Mouse (Mus musculus): ENCODE measurements around the gene Cntnap2. TPM values are rescaled to one million over a fixed set of nuclear protein-coding genes. Genes with fewer than 3 reads are reported as not detected.
A peak's percentile ranks its signal among the peaks of the same experiment; 100 is the strongest.

The Cntnap2 gene
- polyA plus RNA-seq, 1 experiment from 2014 or later, result 54.5 TPM

DNA sequence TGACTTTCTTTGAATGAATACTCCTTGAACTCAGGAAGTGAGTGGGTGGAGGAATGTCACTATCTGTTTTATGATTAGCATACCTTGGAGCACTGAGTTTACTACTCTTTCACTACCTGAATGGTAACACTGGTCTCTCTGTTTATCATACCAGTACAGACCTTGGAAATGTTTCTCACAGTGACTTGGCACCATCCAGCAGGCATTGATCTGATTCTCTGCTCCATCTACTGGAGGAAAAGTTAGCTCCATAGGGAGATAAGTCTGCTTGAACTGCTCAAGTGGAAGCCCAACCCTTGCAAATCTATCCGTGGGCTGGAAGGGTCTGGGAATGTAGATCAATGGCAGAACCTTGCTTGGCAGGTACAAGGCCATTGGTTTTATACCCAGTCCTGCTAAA is 2235.3 kb downstream of the Cntnap2 start:
- no peaks in the 10 kb centered on the region for H3K9me3 ChIP-seq (ENCODE audit: control insufficient read depth, low read length)
- 0 out of 2 replicates have a peak, but pooled peaks cover 8% of the 10 kb centered on the region for H3K36me3 ChIP-seq (ENCODE audit: control insufficient read depth, insufficient read depth, low read length)
- no peaks in the 10 kb centered on the region for H3K27me3 ChIP-seq (ENCODE audit: control insufficient read depth, insufficient read depth, low read length)
- DNase-seq, result no peak
- H3K4me2 ChIP-seq (ENCODE audit: low read length), result no peak overlapping the region
- WGBS, result 49% methylated on average over 1 of the region's 1 CpGs
- H3K4me1 ChIP-seq (ENCODE audit: control insufficient read depth, insufficient read depth, low read length), result no peaks in the 10 kb centered on the region
- ATAC-seq (ENCODE audit: low FRiP score, low TSS enrichment), result no peak
- H3K9ac ChIP-seq (replicated peaks; ENCODE audit: low read length), result no peak overlapping the region
- no peak overlapping the region for H3K27ac ChIP-seq (replicated peaks; ENCODE audit: low read depth, low read length)
- H3K4me3 ChIP-seq (replicated peaks; ENCODE audit: low read depth, low read length), result no peak overlapping the region

DNA sequence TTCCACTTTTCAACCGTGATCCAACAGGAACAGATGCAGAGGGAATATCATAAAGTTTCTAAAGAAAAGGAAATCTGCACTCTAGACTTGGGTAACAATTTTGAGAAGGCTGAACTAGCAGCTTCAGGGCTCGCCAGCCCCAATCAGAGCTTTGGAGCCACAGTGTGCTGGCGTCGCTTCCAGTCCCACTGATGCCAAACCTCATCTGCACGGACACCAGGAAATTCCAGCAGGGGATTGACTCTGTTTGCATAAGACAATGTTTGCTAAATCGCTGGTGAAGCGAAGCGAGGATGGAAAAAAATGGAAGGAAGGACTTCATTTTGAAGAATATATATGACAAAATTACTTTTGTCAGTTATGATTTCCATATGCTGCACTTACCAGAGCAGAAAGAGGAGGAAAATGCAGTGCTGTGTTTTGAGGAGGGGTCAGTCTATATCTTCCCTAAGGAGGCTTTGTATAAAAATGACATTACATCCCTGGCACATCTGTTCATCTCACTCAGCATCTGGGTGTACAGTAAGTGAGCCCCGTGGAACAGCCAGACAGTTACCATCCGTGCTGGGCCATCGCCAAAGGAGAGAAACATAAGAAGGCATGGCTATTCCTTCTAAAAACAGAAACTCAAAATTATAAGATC is 2245.8 kb downstream of the Cntnap2 start:
- Histone ChIP-seq H3K4me2 (ENCODE audit: low read length) (no peak overlapping the region), H3K4me1 (ENCODE audit: control insufficient read depth, insufficient read depth, low read length) (no peaks in the 10 kb centered on the region), H3K27me3 (ENCODE audit: control insufficient read depth, insufficient read depth, low read length) (no peaks in the 10 kb centered on the region), H3K27ac (replicated peaks; ENCODE audit: low read depth, low read length) (no peak overlapping the region), H3K4me3 (replicated peaks; ENCODE audit: low read depth, low read length) (no peak overlapping the region), H3K9ac (replicated peaks; ENCODE audit: low read length) (no peak overlapping the region), H3K9me3 (ENCODE audit: control insufficient read depth, low read length) (no peaks in the 10 kb centered on the region), H3K36me3 (ENCODE audit: control insufficient read depth, insufficient read depth, low read length) (no peaks in the 10 kb centered on the region)
- ATAC-seq (ENCODE audit: low FRiP score, low TSS enrichment) (no peak), DNase-seq (no peak)
- WGBS, result 67% methylated on average over 11 of the region's 11 CpGs

DNA sequence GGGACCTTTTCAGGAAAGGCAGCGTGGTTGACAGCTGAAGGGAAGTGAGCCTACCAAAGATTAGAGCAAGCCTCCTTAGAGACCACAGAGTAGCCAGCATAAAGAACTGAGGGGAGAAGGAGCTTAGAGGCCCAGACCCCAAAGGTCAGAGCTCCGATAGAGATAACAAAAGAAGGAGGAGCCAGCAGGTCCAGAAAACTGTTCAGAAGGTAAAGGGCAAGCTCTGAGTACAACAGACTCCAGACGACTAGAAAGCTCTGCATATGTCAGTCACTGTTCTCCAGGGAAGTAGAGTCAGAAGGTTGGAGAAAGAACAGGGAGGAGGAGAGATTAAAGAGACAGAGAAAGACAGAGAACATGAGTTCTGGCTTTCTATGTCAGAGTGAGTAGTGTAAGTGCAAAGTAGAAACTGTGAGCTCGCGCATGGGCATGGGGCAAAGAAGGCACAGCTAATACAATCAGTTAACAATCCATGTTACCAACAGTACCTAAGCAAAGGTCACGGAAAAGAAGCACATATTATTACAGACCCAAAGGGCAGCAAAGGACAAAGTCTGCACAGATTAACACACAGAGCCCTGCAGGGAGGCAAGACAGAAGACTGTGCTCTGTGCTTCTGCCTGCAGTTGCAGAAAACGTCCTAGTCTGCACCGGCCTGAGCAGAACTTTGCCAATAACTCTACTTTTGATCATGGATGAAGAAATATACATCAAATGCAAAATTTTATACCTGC is 2247.1 kb downstream of the Cntnap2 start:
- no peak for ATAC-seq (ENCODE audit: low FRiP score, low TSS enrichment)
- WGBS, result 37% methylated on average over 8 of the region's 8 CpGs
- H3K4me2 ChIP-seq (ENCODE audit: low read length), result no peak overlapping the region
- H3K9ac ChIP-seq (replicated peaks; ENCODE audit: low read length), result no peak overlapping the region
- no peaks in the 10 kb centered on the region for H3K27me3 ChIP-seq (ENCODE audit: control insufficient read depth, insufficient read depth, low read length)
- no peaks in the 10 kb centered on the region for H3K9me3 ChIP-seq (ENCODE audit: control insufficient read depth, low read length)
- no peak overlapping the region for H3K4me3 ChIP-seq (replicated peaks; ENCODE audit: low read depth, low read length)
- H3K4me1 ChIP-seq (ENCODE audit: control insufficient read depth, insufficient read depth, low read length), result no peaks in the 10 kb centered on the region
- no peak for DNase-seq
- no peaks in the 10 kb centered on the region for H3K36me3 ChIP-seq (ENCODE audit: control insufficient read depth, insufficient read depth, low read length)
- no peak overlapping the region for H3K27ac ChIP-seq (replicated peaks; ENCODE audit: low read depth, low read length)

DNA sequence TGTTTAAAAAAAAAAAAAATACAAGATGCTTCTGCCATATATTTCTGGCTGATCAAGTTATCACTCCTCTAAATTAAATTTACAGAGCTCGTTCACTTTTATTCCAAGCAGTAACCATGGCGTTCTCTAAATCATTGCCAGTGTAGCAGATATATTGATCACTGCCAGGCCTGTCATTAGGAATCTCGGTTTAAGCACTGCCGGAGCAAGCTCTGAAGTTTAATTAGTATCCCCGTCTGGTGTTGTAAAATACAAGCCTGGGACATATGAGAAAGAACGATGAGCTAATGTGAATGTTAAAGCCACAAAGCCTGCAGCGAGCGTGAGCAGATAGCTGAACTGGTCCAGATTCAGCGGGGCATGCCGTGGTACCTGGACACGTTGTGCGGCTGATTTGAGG is 2247.8 kb downstream of the Cntnap2 start:
- H3K4me3 ChIP-seq (replicated peaks; ENCODE audit: low read depth, low read length), result no peak overlapping the region
- 78% methylated on average over 12 of the region's 12 CpGs for WGBS
- DNase-seq (no peak), ATAC-seq (ENCODE audit: low FRiP score, low TSS enrichment) (no peak)
- H3K27ac ChIP-seq (replicated peaks; ENCODE audit: low read depth, low read length), result no peak overlapping the region
- no peaks in the 10 kb centered on the region for H3K9me3 ChIP-seq (ENCODE audit: control insufficient read depth, low read length)
- no peak overlapping the region for H3K9ac ChIP-seq (replicated peaks; ENCODE audit: low read length)
- H3K27me3 ChIP-seq (ENCODE audit: control insufficient read depth, insufficient read depth, low read length), result no peaks in the 10 kb centered on the region
- no peaks in the 10 kb centered on the region for H3K4me1 ChIP-seq (ENCODE audit: control insufficient read depth, insufficient read depth, low read length)
- H3K36me3 ChIP-seq (ENCODE audit: control insufficient read depth, insufficient read depth, low read length), result no peaks in the 10 kb centered on the region
- no peak overlapping the region for H3K4me2 ChIP-seq (ENCODE audit: low read length)

DNA sequence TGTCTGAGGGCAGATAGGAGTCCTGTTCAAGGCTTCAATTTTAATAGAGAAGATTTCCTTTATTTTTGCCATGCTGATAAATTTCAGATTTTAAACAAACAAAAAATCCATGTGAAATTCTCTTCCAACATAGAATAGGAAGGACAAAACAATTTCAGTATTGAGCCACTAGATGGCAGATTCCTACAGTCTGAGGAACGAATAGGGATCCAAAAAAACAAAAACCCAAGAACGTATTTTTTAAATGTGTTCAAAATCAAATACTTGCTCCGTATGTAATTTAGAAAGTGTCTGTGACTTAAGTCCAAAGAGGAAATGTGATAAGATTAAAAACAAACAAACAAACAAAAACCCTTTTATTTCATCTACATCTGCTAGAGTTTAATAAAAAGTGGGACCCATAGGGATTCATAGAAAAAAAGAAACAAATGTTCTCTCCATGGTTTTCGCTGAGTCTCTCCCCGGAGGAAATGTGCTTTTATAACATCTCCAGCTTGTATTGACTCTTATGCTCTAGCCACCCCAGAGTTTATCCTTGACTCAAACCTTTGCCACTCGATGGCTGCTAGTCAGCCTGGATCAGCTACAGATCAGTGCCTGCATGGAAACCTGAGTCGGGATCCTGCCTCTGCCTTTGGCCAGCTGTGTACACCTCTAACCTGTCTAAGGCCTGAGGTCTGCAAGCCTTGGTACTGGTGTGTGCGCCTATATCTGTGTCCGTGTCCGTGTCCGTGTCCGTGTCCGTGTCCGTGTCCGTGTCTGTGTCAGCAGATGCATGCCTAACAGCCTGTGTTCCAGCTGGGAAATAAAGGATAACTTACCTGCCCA is 2255.6 kb downstream of the Cntnap2 start:
- Histone ChIP-seq H3K27ac (replicated peaks; ENCODE audit: low read depth, low read length) (no peak overlapping the region), H3K9ac (replicated peaks; ENCODE audit: low read length) (0 out of 2 replicates have a peak overlapping the region, but pooled peaks have one; percentile 16), H3K4me1 (ENCODE audit: control insufficient read depth, insufficient read depth, low read length) (peaks cover 9% of the 10 kb centered on the region; the same call in 1 of the 2 replicates), H3K4me2 (ENCODE audit: low read length) (peak overlapping the region; percentile 43), H3K4me3 (replicated peaks; ENCODE audit: low read depth, low read length) (peak overlapping the region; percentile 14; the same call in 1 of the 2 replicates), H3K27me3 (ENCODE audit: control insufficient read depth, insufficient read depth, low read length) (no peaks in the 10 kb centered on the region), H3K36me3 (ENCODE audit: control insufficient read depth, insufficient read depth, low read length) (no peaks in the 10 kb centered on the region), H3K9me3 (ENCODE audit: control insufficient read depth, low read length) (no peaks in the 10 kb centered on the region)
- DNase-seq, result peak; percentile 85
- 58% methylated on average over 15 of the region's 15 CpGs for WGBS
- ATAC-seq (ENCODE audit: low FRiP score, low TSS enrichment), result no peak

DNA sequence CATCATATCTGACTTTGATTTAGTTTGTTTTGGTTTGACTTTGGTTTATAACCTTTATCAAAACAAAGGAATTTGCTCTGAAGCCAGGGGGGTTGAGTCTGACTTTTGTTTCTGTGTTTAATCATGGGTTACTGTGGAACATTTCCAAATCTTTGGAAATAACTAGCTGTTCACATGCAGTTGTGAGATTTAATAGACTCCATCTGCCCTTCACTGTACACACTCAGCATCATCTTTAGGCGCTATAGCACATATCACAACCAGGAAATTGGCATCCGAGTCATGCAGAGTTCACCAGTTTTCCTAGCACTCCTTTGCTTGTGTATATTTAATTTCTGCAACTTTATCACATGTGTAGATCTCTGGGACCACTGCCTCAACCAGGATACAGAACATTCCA is 2256.3 kb downstream of the Cntnap2 start:
- DNase-seq (no peak), ATAC-seq (ENCODE audit: low FRiP score, low TSS enrichment) (no peak)
- H3K27ac ChIP-seq (replicated peaks; ENCODE audit: low read depth, low read length), result no peak overlapping the region
- no peak overlapping the region for H3K9ac ChIP-seq (replicated peaks; ENCODE audit: low read length)
- H3K9me3 ChIP-seq (ENCODE audit: control insufficient read depth, low read length), result no peaks in the 10 kb centered on the region
- H3K4me2 ChIP-seq (ENCODE audit: low read length), result no peak overlapping the region
- H3K4me1 ChIP-seq (ENCODE audit: control insufficient read depth, insufficient read depth, low read length), result peaks cover 13% of the 10 kb centered on the region; the same call in 1 of the 2 replicates
- no peak overlapping the region for H3K4me3 ChIP-seq (replicated peaks; ENCODE audit: low read depth, low read length)
- no peaks in the 10 kb centered on the region for H3K27me3 ChIP-seq (ENCODE audit: control insufficient read depth, insufficient read depth, low read length)
- WGBS, result 92% methylated on average over 2 of the region's 2 CpGs
- H3K36me3 ChIP-seq (ENCODE audit: control insufficient read depth, insufficient read depth, low read length), result no peaks in the 10 kb centered on the region

DNA sequence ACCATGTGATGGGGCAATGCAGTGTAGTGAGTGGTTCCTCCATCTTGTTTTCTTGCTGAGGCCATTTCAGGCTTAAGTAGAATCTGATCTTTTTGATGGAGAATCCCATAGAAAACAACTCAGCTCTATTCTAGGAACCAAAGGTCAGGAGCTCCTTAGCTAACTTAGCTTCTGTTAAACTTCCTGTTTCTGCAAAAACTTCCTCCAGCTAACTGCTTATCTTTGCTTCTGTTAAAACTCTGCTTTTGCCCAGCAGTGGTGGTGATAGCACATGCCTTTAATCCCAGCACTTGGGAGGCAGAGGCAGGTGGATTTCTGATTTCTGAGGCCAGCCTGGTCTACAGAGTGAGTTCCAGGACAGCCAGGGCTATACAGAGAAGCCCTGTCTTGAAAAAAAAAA is 2258.1 kb downstream of the Cntnap2 start:
- Histone ChIP-seq H3K4me1 (ENCODE audit: control insufficient read depth, insufficient read depth, low read length) (peaks cover 13% of the 10 kb centered on the region; the same call in 1 of the 2 replicates), H3K9ac (replicated peaks; ENCODE audit: low read length) (no peak overlapping the region), H3K4me2 (ENCODE audit: low read length) (no peak overlapping the region), H3K9me3 (ENCODE audit: control insufficient read depth, low read length) (no peaks in the 10 kb centered on the region), H3K4me3 (replicated peaks; ENCODE audit: low read depth, low read length) (no peak overlapping the region), H3K27me3 (ENCODE audit: control insufficient read depth, insufficient read depth, low read length) (no peaks in the 10 kb centered on the region), H3K36me3 (ENCODE audit: control insufficient read depth, insufficient read depth, low read length) (no peaks in the 10 kb centered on the region), H3K27ac (replicated peaks; ENCODE audit: low read depth, low read length) (no peak overlapping the region)
- no peak for DNase-seq
- no peak for ATAC-seq (ENCODE audit: low FRiP score, low TSS enrichment)

DNA sequence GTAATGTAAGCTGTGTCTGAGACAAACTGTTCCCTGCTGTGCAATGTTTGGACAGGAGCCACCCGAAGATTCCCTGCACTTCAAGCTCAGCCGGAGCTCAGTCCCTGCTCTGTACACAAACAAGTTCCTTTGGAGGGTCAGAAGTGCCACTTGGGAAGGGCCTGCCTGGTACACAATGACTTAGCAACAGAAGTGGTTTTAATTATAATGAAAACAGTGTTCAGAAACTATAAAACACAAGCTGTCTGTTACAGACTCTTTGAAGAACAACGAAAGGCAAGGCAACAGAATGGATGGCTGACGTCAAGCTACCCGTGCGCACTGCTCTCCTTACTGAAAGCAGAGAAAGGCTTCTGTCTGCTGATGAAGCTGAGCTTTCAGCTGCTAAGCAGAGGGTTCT is 2259.5 kb downstream of the Cntnap2 start:
- H3K4me1 ChIP-seq (ENCODE audit: control insufficient read depth, insufficient read depth, low read length), result peaks cover 13% of the 10 kb centered on the region; the same call in 1 of the 2 replicates
- WGBS, result 2% methylated on average over 6 of the region's 6 CpGs
- no peaks in the 10 kb centered on the region for H3K27me3 ChIP-seq (ENCODE audit: control insufficient read depth, insufficient read depth, low read length)
- H3K27ac ChIP-seq (replicated peaks; ENCODE audit: low read depth, low read length), result peak overlapping the region; percentile 77
- no peak overlapping the region; the same call in 1 of the 2 replicates for H3K4me3 ChIP-seq (replicated peaks; ENCODE audit: low read depth, low read length)
- no peaks in the 10 kb centered on the region for H3K36me3 ChIP-seq (ENCODE audit: control insufficient read depth, insufficient read depth, low read length)
- DNase-seq (peak; percentile 71), ATAC-seq (ENCODE audit: low FRiP score, low TSS enrichment) (no peak)
- no peaks in the 10 kb centered on the region for H3K9me3 ChIP-seq (ENCODE audit: control insufficient read depth, low read length)
- 0 out of 2 replicates have a peak overlapping the region, but pooled peaks have one; percentile 35 for H3K9ac ChIP-seq (replicated peaks; ENCODE audit: low read length)
- peak overlapping the region; percentile 46 for H3K4me2 ChIP-seq (ENCODE audit: low read length)

Data from midbrain, embryonic 14.5 days (tissue).